Mouse (Mus musculus) testis, adult 2 months (tissue): Measurements from ENCODE around the gene Ckap4. TPM values are rescaled to one million over a fixed set of nuclear protein-coding genes. Genes with fewer than 3 reads are reported as not detected.

Experiments used
- H3K27ac ChIP-seq: fragments of 200-500 bp; 2 replicates; pipeline ENCODE4 v1.5.1; 2012; ENCODE audit warnings: low read depth, low read length; ENCODE audit not compliant: control insufficient read depth, insufficient read depth
- H3K27me3 ChIP-seq: fragments of 200-500 bp; 2 replicates; pipeline ENCODE4 v1.6.1; 2012; ENCODE audit warnings: mild to moderate bottlenecking, low read length, moderate library complexity; ENCODE audit not compliant: control insufficient read depth, insufficient read depth
- H3K36me3 ChIP-seq: fragments of 200-500 bp; 2 replicates; pipeline ENCODE4 v1.6.1; 2012; ENCODE audit warnings: mild to moderate bottlenecking, low read length; ENCODE audit not compliant: control insufficient read depth, insufficient read depth
- H3K4me1 ChIP-seq: fragments of 200-500 bp; 2 replicates; pipeline ENCODE4 v1.6.1; 2012; ENCODE audit warnings: low read length; ENCODE audit not compliant: control insufficient read depth, insufficient read depth
- H3K4me3 ChIP-seq: fragments of 200-500 bp; 2 replicates; pipeline ENCODE4 v1.5.1; 2012; ENCODE audit warnings: low read depth, mild to moderate bottlenecking, low read length, moderate library complexity, mixed read lengths; ENCODE audit not compliant: control insufficient read depth
- CTCF ChIP-seq: fragments of 200-500 bp; IDR thresholded peaks from 2 replicates; pipeline ENCODE4 v1.5.1; 2012; ENCODE audit warnings: low read depth, mild to moderate bottlenecking, inconsistent platforms, low read length, moderate library complexity; ENCODE audit not compliant: control insufficient read depth, insufficient read depth, insufficient replicate concordance
- POLR2A ChIP-seq: fragments of 200-500 bp; IDR thresholded peaks from 2 replicates; pipeline ENCODE4 v1.6.1; 2012; ENCODE audit warnings: low read depth, mild to moderate bottlenecking, inconsistent platforms, low read length, moderate library complexity; ENCODE audit not compliant: control insufficient read depth
- polyA plus RNA-seq: library from polyadenylated mRNA; depleted of rRNA; stranded (reverse); fragments of >200 nt; gene quantifications from 2 replicates; pipeline ENCODE4 v1.2.3, GENCODE M21; 2012; rRNA removed

The Ckap4 gene
- 50.1 and 55.7 TPM in 2 replicates for polyA plus RNA-seq

GRCm38 (mm10) chr10:84533912-84534671, at the start of gene Ckap4:
Ckap4 (minus strand) TSS chr10:84534062.
- peak within 1 kb of the TSS; percentile 57 for H3K27ac ChIP-seq
- H3K36me3 ChIP-seq, result peaks cover 1% of the 10 kb centered on the region; the same call in 1 of the 2 replicates
- TF ChIP-seq CTCF (no peak), POLR2A (peak; percentile 31)

GRCm38 (mm10) chr10:84582236-84582635, 48.4 kb upstream of the Ckap4 start:
- Histone ChIP-seq H3K4me3 (no peak overlapping the region), H3K36me3 (no peaks in the 10 kb centered on the region), H3K27ac (no peak overlapping the region), H3K27me3 (no peaks in the 10 kb centered on the region), H3K4me1 (peaks cover 7% of the 10 kb centered on the region)
- no peak for TF ChIP-seq CTCF

More at GRCm38 (mm10) chr10:84533912-84534671, at the start of gene Ckap4:
- peak within 1 kb of the TSS; percentile 97 for H3K4me3 ChIP-seq
- peaks cover 15% of the 10 kb centered on the region for H3K4me1 ChIP-seq
- H3K27me3 ChIP-seq, result no peaks in the 10 kb centered on the region

GRCm38 (mm10) chr10:84581191-84581590, 47.3 kb upstream of the Ckap4 start:
- Histone ChIP-seq H3K36me3 (no peaks in the 10 kb centered on the region), H3K4me3 (no peak overlapping the region), H3K27ac (no peak overlapping the region), H3K4me1 (peaks cover 7% of the 10 kb centered on the region), H3K27me3 (no peaks in the 10 kb centered on the region)
- TF ChIP-seq CTCF, result no peak
- no peak for TF ChIP-seq POLR2A

GRCm38 (mm10) chr10:84579527-84579926, 45.7 kb upstream of the Ckap4 start:
- no peak for TF ChIP-seq POLR2A
- no peak for TF ChIP-seq CTCF
- Histone ChIP-seq H3K4me1 (peaks cover 7% of the 10 kb centered on the region), H3K4me3 (no peak overlapping the region), H3K27me3 (no peaks in the 10 kb centered on the region), H3K36me3 (no peaks in the 10 kb centered on the region), H3K27ac (no peak overlapping the region)

- Histone ChIP-seq H3K27me3 (no peaks in the 10 kb centered on the region), H3K4me1 (peaks cover 7% of the 10 kb centered on the region), H3K4me3 (peak overlapping the region; percentile 94), H3K36me3 (no peaks in the 10 kb centered on the region), H3K27ac (no peak overlapping the region)
- TF ChIP-seq POLR2A (no peak), CTCF (no peak)
Measured at GRCm38 (mm10) chr10:84578738-84579137, 44.9 kb upstream of the Ckap4 start.

- Histone ChIP-seq H3K4me1 (peaks cover 9% of the 10 kb centered on the region), H3K27ac (peak overlapping the region; percentile 96), H3K27me3 (no peaks in the 10 kb centered on the region), H3K4me3 (peak overlapping the region; percentile 94), H3K36me3 (no peaks in the 10 kb centered on the region)
- TF ChIP-seq CTCF (0 out of 2 replicates have a peak, but pooled peaks have one; percentile 7), POLR2A (peak; percentile 91)
Measured at GRCm38 (mm10) chr10:84577071-84577727, 43.3 kb upstream of the Ckap4 start.

- no peaks in the 10 kb centered on the region for H3K27me3 ChIP-seq
- H3K4me3 ChIP-seq, result peak within 1 kb of the TSS; percentile 94
- H3K36me3 ChIP-seq, result no peaks in the 10 kb centered on the region
- peak within 1 kb of the TSS; percentile 96 for H3K27ac ChIP-seq
- H3K4me1 ChIP-seq, result peaks cover 13% of the 10 kb centered on the region
- no peak for TF ChIP-seq POLR2A
- TF ChIP-seq CTCF, result no peak
Measured at GRCm38 (mm10) chr10:84576395-84577070, 42.7 kb upstream of the Ckap4 start, which contains the start of gene Tcp11l2. Tcp11l2 (plus strand) TSS chr10:84576626.
